Mouse (Mus musculus): ENCODE data around the gene Thbs3. TPM values are rescaled to one million over a fixed set of nuclear protein-coding genes. Genes with fewer than 3 reads are reported as not detected.

Gene Thbs3
- polyA plus RNA-seq, 1 experiment from 2014 or later, result 18.4 TPM

GRCm38 (mm10) chr3:89181749-89182500 lies 33.1 kb upstream of the Thbs3 start:
- Histone ChIP-seq H3K4me2 (replicated peaks; ENCODE audit: low read depth, low read length) (no peak overlapping the region), H3K4me1 (ENCODE audit: insufficient read depth, low read length) (peaks cover 44% of the 10 kb centered on the region), H3K4me3 (ENCODE audit: low read length) (no peak overlapping the region), H3K9me3 (ENCODE audit: low read length) (no peaks in the 10 kb centered on the region), H3K27me3 (ENCODE audit: insufficient read depth, low read length) (no peaks in the 10 kb centered on the region), H3K36me3 (ENCODE audit: insufficient read depth, low read length) (peaks cover 33% of the 10 kb centered on the region), H3K9ac (replicated peaks; ENCODE audit: low read length) (no peak overlapping the region), H3K27ac (ENCODE audit: low read length) (no peak overlapping the region)
- 91% methylated on average over 27 of the region's 27 CpGs for WGBS
- no peak for ATAC-seq (ENCODE audit: low FRiP score, low TSS enrichment)

- peaks cover 49% of the 10 kb centered on the region for H3K4me1 ChIP-seq (ENCODE audit: insufficient read depth, low read length)
- ATAC-seq (ENCODE audit: low FRiP score, low TSS enrichment), result peak; percentile 18
- H3K4me3 ChIP-seq (ENCODE audit: low read length), result peak overlapping the region; percentile 71; the same call in 1 of the 2 replicates
- H3K9me3 ChIP-seq (ENCODE audit: low read length), result no peaks in the 10 kb centered on the region
- peaks cover 35% of the 10 kb centered on the region for H3K36me3 ChIP-seq (ENCODE audit: insufficient read depth, low read length)
- H3K9ac ChIP-seq (replicated peaks; ENCODE audit: low read length), result no peak overlapping the region; the same call in 1 of the 2 replicates
- WGBS, result 42% methylated on average over 7 of the region's 7 CpGs
- H3K4me2 ChIP-seq (replicated peaks; ENCODE audit: low read depth, low read length), result peak overlapping the region; percentile 97
- H3K27ac ChIP-seq (ENCODE audit: low read length), result no peak overlapping the region
- no peaks in the 10 kb centered on the region for H3K27me3 ChIP-seq (ENCODE audit: insufficient read depth, low read length)
Measured at GRCm38 (mm10) chr3:89182531-89183057, 32.4 kb upstream of the Thbs3 start.

- Histone ChIP-seq H3K27ac (ENCODE audit: low read length) (peak within 1 kb of the TSS; percentile 78), H3K9ac (replicated peaks; ENCODE audit: low read length) (peak within 1 kb of the TSS; percentile 92), H3K9me3 (ENCODE audit: low read length) (no peaks in the 10 kb centered on the region), H3K27me3 (ENCODE audit: insufficient read depth, low read length) (no peaks in the 10 kb centered on the region), H3K4me2 (replicated peaks; ENCODE audit: low read depth, low read length) (peak within 1 kb of the TSS; percentile 97), H3K4me1 (ENCODE audit: insufficient read depth, low read length) (peaks cover 54% of the 10 kb centered on the region), H3K4me3 (ENCODE audit: low read length) (peak within 1 kb of the TSS; percentile 71), H3K36me3 (ENCODE audit: insufficient read depth, low read length) (peaks cover 35% of the 10 kb centered on the region)
- ATAC-seq (ENCODE audit: low FRiP score, low TSS enrichment), result peak; percentile 94
- WGBS, result 3% methylated on average over 39 of the region's 39 CpGs
Measured at GRCm38 (mm10) chr3:89183058-89183958, 31.7 kb upstream of the Thbs3 start, which contains the start of gene Fam189b. TSS of gene Fam189b (plus strand) at chr3:89183143.

GRCm38 (mm10) chr3:89183959-89184315 lies 31.0 kb upstream of the Thbs3 start:
- peaks cover 55% of the 10 kb centered on the region for H3K4me1 ChIP-seq (ENCODE audit: insufficient read depth, low read length)
- H3K36me3 ChIP-seq (ENCODE audit: insufficient read depth, low read length), result peaks cover 35% of the 10 kb centered on the region
- H3K4me2 ChIP-seq (replicated peaks; ENCODE audit: low read depth, low read length), result peak overlapping the region; percentile 97
- peak overlapping the region; percentile 92 for H3K9ac ChIP-seq (replicated peaks; ENCODE audit: low read length)
- 61% methylated on average over 6 of the region's 6 CpGs for WGBS
- H3K27me3 ChIP-seq (ENCODE audit: insufficient read depth, low read length), result no peaks in the 10 kb centered on the region
- peak overlapping the region; percentile 71 for H3K4me3 ChIP-seq (ENCODE audit: low read length)
- peak overlapping the region; percentile 78 for H3K27ac ChIP-seq (ENCODE audit: low read length)
- no peak for ATAC-seq (ENCODE audit: low FRiP score, low TSS enrichment)
- H3K9me3 ChIP-seq (ENCODE audit: low read length), result no peaks in the 10 kb centered on the region

- ATAC-seq (ENCODE audit: low FRiP score, low TSS enrichment), result no peak
- WGBS, result 31% methylated on average over 23 of the region's 23 CpGs
- peak overlapping the region; percentile 33 for H3K4me2 ChIP-seq (replicated peaks; ENCODE audit: low read depth, low read length)
- no peaks in the 10 kb centered on the region for H3K27me3 ChIP-seq (ENCODE audit: insufficient read depth, low read length)
- H3K4me3 ChIP-seq (ENCODE audit: low read length), result no peak overlapping the region
- peaks cover 5% of the 10 kb centered on the region; the same call in 1 of the 2 replicates for H3K36me3 ChIP-seq (ENCODE audit: insufficient read depth, low read length)
- peaks cover 53% of the 10 kb centered on the region for H3K4me1 ChIP-seq (ENCODE audit: insufficient read depth, low read length)
- H3K27ac ChIP-seq (ENCODE audit: low read length), result 0 out of 2 replicates have a peak overlapping the region, but pooled peaks have one; percentile 37
- peak overlapping the region; percentile 52 for H3K9ac ChIP-seq (replicated peaks; ENCODE audit: low read length)
- no peaks in the 10 kb centered on the region for H3K9me3 ChIP-seq (ENCODE audit: low read length)
Measured at GRCm38 (mm10) chr3:89187197-89187596, 27.8 kb upstream of the Thbs3 start.

DNA sequence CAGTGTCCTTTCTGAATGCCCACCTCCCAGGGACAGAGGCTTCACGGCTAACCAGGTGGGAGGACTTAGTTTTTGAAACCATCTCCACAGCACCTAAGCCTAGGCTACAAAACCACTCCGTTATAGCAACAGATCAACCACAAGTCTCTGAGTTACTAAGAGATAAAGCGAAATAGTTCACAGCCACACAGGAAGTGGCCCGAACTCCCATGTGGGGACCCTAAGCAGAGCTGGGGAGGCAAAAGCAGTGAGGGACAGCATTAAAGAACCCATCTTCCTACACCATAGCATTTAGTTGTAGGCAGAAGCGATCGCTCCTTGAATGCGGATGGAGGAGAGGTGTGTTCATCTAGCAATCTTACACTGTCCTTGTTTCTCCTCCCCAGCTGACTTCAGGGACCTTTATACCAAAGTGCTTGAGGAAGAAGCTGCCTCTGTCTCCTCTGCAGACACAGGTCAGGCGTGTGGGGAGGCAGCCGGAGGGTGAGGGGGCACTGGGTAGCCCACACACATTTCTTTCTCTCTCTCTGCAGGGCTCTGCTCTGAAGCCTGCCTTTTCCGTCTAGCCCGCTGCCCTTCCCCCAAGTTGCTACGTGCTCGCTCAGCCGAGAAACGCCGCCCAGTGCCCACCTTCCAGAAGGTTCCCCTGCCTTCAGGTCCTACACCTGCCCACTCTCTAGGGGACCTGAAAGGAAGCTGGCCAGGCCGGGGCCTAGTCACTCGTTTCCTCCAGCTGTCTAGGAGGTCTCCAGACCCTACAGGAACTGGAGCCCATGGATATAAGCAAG lies 27.1 kb upstream of the Thbs3 start:
- 0 out of 2 replicates have a peak, but pooled peaks cover 2% of the 10 kb centered on the region for H3K36me3 ChIP-seq (ENCODE audit: insufficient read depth, low read length)
- peak overlapping the region; percentile 52 for H3K9ac ChIP-seq (replicated peaks; ENCODE audit: low read length)
- H3K27me3 ChIP-seq (ENCODE audit: insufficient read depth, low read length), result no peaks in the 10 kb centered on the region
- ATAC-seq (ENCODE audit: low FRiP score, low TSS enrichment), result no peak
- H3K4me2 ChIP-seq (replicated peaks; ENCODE audit: low read depth, low read length), result peak overlapping the region; percentile 33; the same call in 1 of the 2 replicates
- peaks cover 50% of the 10 kb centered on the region for H3K4me1 ChIP-seq (ENCODE audit: insufficient read depth, low read length)
- no peaks in the 10 kb centered on the region for H3K9me3 ChIP-seq (ENCODE audit: low read length)
- no peak overlapping the region for H3K4me3 ChIP-seq (ENCODE audit: low read length)
- peak overlapping the region; percentile 37; the same call in 1 of the 2 replicates for H3K27ac ChIP-seq (ENCODE audit: low read length)
- 59% methylated on average over 18 of the region's 18 CpGs for WGBS

GRCm38 (mm10) chr3:89188478-89188875 lies 26.5 kb upstream of the Thbs3 start:
- H3K9ac ChIP-seq (replicated peaks; ENCODE audit: low read length), result 0 out of 2 replicates have a peak overlapping the region, but pooled peaks have one; percentile 17
- peak overlapping the region; percentile 37; the same call in 1 of the 2 replicates for H3K27ac ChIP-seq (ENCODE audit: low read length)
- H3K4me1 ChIP-seq (ENCODE audit: insufficient read depth, low read length), result peaks cover 49% of the 10 kb centered on the region
- ATAC-seq (ENCODE audit: low FRiP score, low TSS enrichment), result 0 out of 2 replicates have a peak, but pooled peaks have one; percentile 5
- H3K4me3 ChIP-seq (ENCODE audit: low read length), result no peak overlapping the region
- H3K9me3 ChIP-seq (ENCODE audit: low read length), result no peaks in the 10 kb centered on the region
- no peaks in the 10 kb centered on the region for H3K27me3 ChIP-seq (ENCODE audit: insufficient read depth, low read length)
- peak overlapping the region; percentile 25; the same call in 1 of the 2 replicates for H3K4me2 ChIP-seq (replicated peaks; ENCODE audit: low read depth, low read length)
- H3K36me3 ChIP-seq (ENCODE audit: insufficient read depth, low read length), result 0 out of 2 replicates have a peak, but pooled peaks cover 2% of the 10 kb centered on the region
- WGBS, result 56% methylated on average over 12 of the region's 12 CpGs

DNA sequence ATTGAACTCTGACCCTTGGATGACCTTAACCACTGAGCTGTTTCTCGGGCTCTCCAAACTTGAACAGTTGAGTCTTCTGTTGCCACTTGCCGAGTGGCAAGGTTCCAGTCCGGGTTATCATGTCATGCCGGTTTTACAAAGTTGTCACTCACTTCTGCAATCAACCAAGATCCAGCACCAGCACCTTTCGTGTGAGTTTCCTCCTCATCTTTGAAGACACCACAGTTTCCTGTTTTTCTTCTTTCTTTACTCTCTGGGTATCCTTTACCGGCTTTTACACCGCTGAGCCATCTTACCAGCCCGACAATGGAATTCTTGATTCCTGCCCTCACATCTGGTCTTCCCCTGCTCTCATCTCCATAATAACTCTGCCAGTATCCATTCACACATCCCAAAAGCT lies 24.5 kb upstream of the Thbs3 start:
- ATAC-seq (ENCODE audit: low FRiP score, low TSS enrichment), result no peak
- Histone ChIP-seq H3K9me3 (ENCODE audit: low read length) (no peaks in the 10 kb centered on the region), H3K9ac (replicated peaks; ENCODE audit: low read length) (no peak overlapping the region), H3K27ac (ENCODE audit: low read length) (no peak overlapping the region), H3K27me3 (ENCODE audit: insufficient read depth, low read length) (no peaks in the 10 kb centered on the region), H3K4me1 (ENCODE audit: insufficient read depth, low read length) (peaks cover 30% of the 10 kb centered on the region), H3K4me2 (replicated peaks; ENCODE audit: low read depth, low read length) (no peak overlapping the region), H3K4me3 (ENCODE audit: low read length) (no peak overlapping the region), H3K36me3 (ENCODE audit: insufficient read depth, low read length) (0 out of 2 replicates have a peak, but pooled peaks cover 2% of the 10 kb centered on the region)
- WGBS, result 83% methylated on average over 8 of the region's 8 CpGs

DNA sequence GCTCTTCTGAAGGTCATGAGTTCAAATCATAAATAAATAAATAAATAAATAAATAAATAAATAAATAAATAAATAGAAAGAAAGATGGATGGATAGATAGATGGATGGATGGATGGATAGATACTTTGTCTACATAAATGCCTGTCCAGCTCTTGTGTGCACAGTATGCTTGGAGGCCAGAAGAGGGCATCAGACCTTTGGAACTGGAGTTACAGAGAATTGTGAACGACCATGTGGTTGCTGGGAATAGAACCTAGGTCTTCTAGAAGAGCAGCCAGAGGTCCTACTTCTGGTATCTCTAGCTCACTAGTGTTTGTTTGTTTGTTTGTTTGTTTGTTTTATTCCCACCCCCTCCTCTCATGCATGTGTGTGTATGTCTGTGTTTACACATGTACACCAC lies 21.6 kb upstream of the Thbs3 start:
- H3K4me3 ChIP-seq (ENCODE audit: low read length), result no peak overlapping the region
- 74% methylated on average over 1 of the region's 1 CpGs for WGBS
- no peaks in the 10 kb centered on the region for H3K27me3 ChIP-seq (ENCODE audit: insufficient read depth, low read length)
- ATAC-seq (ENCODE audit: low FRiP score, low TSS enrichment), result no peak
- no peak overlapping the region for H3K4me2 ChIP-seq (replicated peaks; ENCODE audit: low read depth, low read length)
- no peak overlapping the region for H3K9ac ChIP-seq (replicated peaks; ENCODE audit: low read length)
- H3K27ac ChIP-seq (ENCODE audit: low read length), result no peak overlapping the region
- peaks cover 15% of the 10 kb centered on the region for H3K4me1 ChIP-seq (ENCODE audit: insufficient read depth, low read length)
- no peaks in the 10 kb centered on the region for H3K36me3 ChIP-seq (ENCODE audit: insufficient read depth, low read length)
- H3K9me3 ChIP-seq (ENCODE audit: low read length), result no peaks in the 10 kb centered on the region

Measured in kidney, embryonic 16.5 days (tissue).